Mouse (Mus musculus) liver, embryonic 14.5 days (tissue): ENCODE data around the gene Ndufs7. TPM values are rescaled to one million over a fixed set of nuclear protein-coding genes. Genes with fewer than 3 reads are reported as not detected.

Experiments
- ATAC-seq: fragments of 200-750 bp; cut with Nextera tagmentation; 2 replicates; pipeline ENCODE4 v1.8.0; 2017; ENCODE audit warnings: moderate number of reproducible peaks, mild to moderate bottlenecking, moderate library complexity; ENCODE audit not compliant: insufficient read depth
- DNase-seq, 3 experiments: peaks; one replicate each; pipeline ENCODE4 v3.0.0-alpha.2; 2012 to 2013; ENCODE audit warnings: low read depth in 3 of 3, low spot score in 3 of 3
- H3K27ac ChIP-seq: fragments of 300-500 bp; sonication (generic); 2 replicates; pipeline ENCODE4 v1.5.1; 2014; ENCODE audit warnings: moderate library complexity, mild to moderate bottlenecking, control low read depth, inconsistent platforms
- H3K27me3 ChIP-seq: fragments of 300-500 bp; sonication (generic); 2 replicates; pipeline ENCODE4 v1.6.1; 2014; ENCODE audit warnings: mild to moderate bottlenecking, low read length, moderate library complexity; ENCODE audit not compliant: control insufficient read depth, insufficient read depth
- H3K36me3 ChIP-seq: fragments of 300-500 bp; sonication (generic); replicated peaks from 2 replicates; pipeline ENCODE4 v1.6.1; 2014; ENCODE audit warnings: low read depth; ENCODE audit not compliant: control insufficient read depth, insufficient read depth
- H3K4me1 ChIP-seq, 2 experiments: fragments of 200-500 bp in 1 of 2; fragments of 300-500 bp in 1 of 2; sonication (generic) in 1 of 2; replicated peaks; 2 replicates each; pipeline ENCODE4 v1.6.1; 2012 to 2014; ENCODE audit warnings: antibody characterized with exemption in 1 of 2, inconsistent platforms in 1 of 2, low read length in 1 of 2; ENCODE audit not compliant: control insufficient read depth in 2 of 2, insufficient read depth in 2 of 2
- H3K4me2 ChIP-seq: fragments of 300-500 bp; sonication (generic); 2 replicates; pipeline ENCODE4 v1.6.1; 2014; ENCODE audit warnings: low read depth, mild to moderate bottlenecking, control low read depth, moderate library complexity
- H3K4me3 ChIP-seq, 2 experiments: fragments of 200-500 bp in 1 of 2; fragments of 300-500 bp in 1 of 2; sonication (generic) in 1 of 2; 2 replicates each; pipeline ENCODE4 v1.5.1; 2012 to 2014; ENCODE audit warnings: low read depth in 2 of 2, low read length in 2 of 2, mild to moderate bottlenecking in 2 of 2, control low read depth in 1 of 2, inconsistent platforms in 1 of 2, moderate library complexity in 1 of 2; ENCODE audit not compliant: insufficient read depth in 1 of 2
- H3K9ac ChIP-seq: fragments of 300-500 bp; sonication (generic); replicated peaks from 2 replicates; pipeline ENCODE4 v1.6.1; 2014; ENCODE audit warnings: mild to moderate bottlenecking, control low read depth, moderate library complexity
- H3K9me3 ChIP-seq: fragments of 300-500 bp; sonication (generic); 2 replicates; pipeline ENCODE4 v1.6.1; 2016; ENCODE audit warnings: low read length, mixed read lengths; ENCODE audit not compliant: control insufficient read depth
- CTCF ChIP-seq: IDR thresholded peaks from 2 replicates; pipeline ENCODE4 v1.5.1; 2016; ENCODE audit warnings: antibody characterized with exemption, low read depth, control low read depth
- EP300 ChIP-seq: IDR thresholded peaks from 2 replicates; pipeline ENCODE4 v1.6.1; 2016; ENCODE audit warnings: antibody characterized with exemption, low read depth
- WGBS: fragments of 180-500 bp; shearing (Covaris S2); extraction: QIAGEN DNeasy Blood & Tissue Kit; methylation state at CpG from one replicate; pipeline ENCODE4 v1.1.7; 2014; ENCODE audit not compliant: insufficient replicate concordance; 5-methylcytosine and 5-hydroxymethylcytosine counted together
- microRNA-seq: library from miRNA; unstranded; fragments of <30 nt; microRNA quantifications from one replicate; pipeline ENCODE4, GENCODE M21; 2016
- polyA plus RNA-seq, 2 experiments: library from polyadenylated mRNA; depleted of rRNA in 1 of 2; stranded (reverse) in 1 of 2; unstranded in 1 of 2; fragments of >200 nt; fragmentation: Nextera tagmentation in 1 of 2; extraction: Ambion mirVana in 1 of 2; gene quantifications; 2 replicates each; pipeline versions ENCODE4 v1.2.1 to v1.2.3; 2012 to 2014

Gene Ndufs7
- polyA plus RNA-seq, 2 experiments = 189 to 272 TPM

DNA sequence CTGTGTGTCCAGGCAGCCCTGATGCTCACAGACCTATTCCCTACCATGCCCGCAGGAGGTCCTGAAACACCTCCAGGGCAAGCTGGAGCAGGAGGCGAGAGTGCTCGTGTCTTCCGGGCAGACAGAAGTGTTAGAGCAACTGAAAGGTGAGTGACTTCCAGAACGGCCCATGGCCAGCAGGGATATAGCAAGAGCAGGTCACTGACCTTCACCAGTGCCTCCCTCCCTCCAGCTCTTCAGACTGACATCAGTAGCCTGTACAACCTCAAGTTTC lies 53.1 kb downstream of the Ndufs7 start:
- ATAC-seq (no peak), DNase-seq (no peak)
- WGBS = 58% methylated on average over 5 of the region's 5 CpGs
- Histone ChIP-seq H3K4me1 (no peaks in the 10 kb centered on the region), H3K36me3 (no peaks in the 10 kb centered on the region), H3K4me3 (no peak overlapping the region), H3K9me3 (no peaks in the 10 kb centered on the region), H3K9ac (no peak overlapping the region), H3K27ac (no peak overlapping the region), H3K4me2 (no peak overlapping the region), H3K27me3 (peaks cover 80% of the 10 kb centered on the region)
- TF ChIP-seq CTCF (no peak), EP300 (no peak)

DNA sequence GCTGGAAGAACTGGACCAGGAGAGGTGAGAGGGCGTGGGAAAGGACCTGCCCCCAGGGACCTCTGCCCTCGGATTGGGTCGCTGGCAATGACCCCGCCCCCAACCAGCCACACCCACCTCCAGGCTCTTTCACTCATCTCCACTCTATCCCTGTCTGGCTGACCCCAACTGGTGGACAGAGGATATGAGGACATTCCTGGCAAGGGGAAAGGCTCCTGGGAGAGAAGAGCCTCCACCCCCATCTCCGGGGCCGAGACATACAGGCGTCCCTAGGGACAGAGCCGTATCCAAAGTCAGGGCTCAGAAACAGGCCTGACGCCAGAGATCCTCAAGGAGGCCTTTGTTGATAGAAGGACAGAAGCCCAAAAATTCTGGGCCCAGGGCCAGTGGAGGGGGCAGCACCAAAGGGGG lies 53.6 kb downstream of the Ndufs7 start:
- WGBS = 25% methylated on average over 9 of the region's 9 CpGs
- Histone ChIP-seq H3K27ac (no peak overlapping the region), H3K4me3 (no peak overlapping the region), H3K27me3 (peaks cover 76% of the 10 kb centered on the region), H3K9ac (no peak overlapping the region), H3K9me3 (no peaks in the 10 kb centered on the region), H3K4me2 (no peak overlapping the region), H3K36me3 (no peaks in the 10 kb centered on the region), H3K4me1 (no peaks in the 10 kb centered on the region)
- TF ChIP-seq CTCF (no peak), EP300 (no peak)
- ATAC-seq (peak; percentile 22; the same call in 1 of the 2 replicates), DNase-seq (no peak)

DNA sequence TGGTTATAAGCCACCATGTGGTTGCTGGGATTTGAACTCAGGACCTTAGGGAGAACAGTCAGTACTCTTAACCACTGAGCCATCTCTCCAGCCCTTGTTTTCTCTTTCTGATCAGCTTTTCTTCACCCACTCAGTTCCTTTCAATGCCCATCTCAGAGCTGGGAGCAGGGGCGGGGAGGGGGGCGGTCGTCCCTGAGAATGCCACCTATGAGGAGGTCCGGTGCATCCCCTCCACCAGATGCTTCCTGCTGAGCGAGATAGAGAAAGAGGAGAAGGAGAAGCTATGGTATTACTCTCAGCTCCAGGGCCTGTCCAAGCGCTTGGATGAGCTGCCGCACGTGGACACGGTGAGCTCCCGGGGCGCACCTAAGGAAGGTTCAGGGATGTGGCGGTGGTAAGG lies 55.5 kb downstream of the Ndufs7 start:
- Histone ChIP-seq H3K36me3 (no peaks in the 10 kb centered on the region), H3K4me2 (peak overlapping the region; percentile 43; the same call in 1 of the 2 replicates), H3K4me3 (no peak overlapping the region), H3K27ac (no peak overlapping the region), H3K4me1 (no peaks in the 10 kb centered on the region), H3K9ac (no peak overlapping the region), H3K9me3 (no peaks in the 10 kb centered on the region), H3K27me3 (peaks cover 65% of the 10 kb centered on the region)
- 5% methylated on average over 12 of the region's 12 CpGs for WGBS
- ATAC-seq (no peak), DNase-seq (no peak)
- no peak for TF ChIP-seq CTCF

DNA sequence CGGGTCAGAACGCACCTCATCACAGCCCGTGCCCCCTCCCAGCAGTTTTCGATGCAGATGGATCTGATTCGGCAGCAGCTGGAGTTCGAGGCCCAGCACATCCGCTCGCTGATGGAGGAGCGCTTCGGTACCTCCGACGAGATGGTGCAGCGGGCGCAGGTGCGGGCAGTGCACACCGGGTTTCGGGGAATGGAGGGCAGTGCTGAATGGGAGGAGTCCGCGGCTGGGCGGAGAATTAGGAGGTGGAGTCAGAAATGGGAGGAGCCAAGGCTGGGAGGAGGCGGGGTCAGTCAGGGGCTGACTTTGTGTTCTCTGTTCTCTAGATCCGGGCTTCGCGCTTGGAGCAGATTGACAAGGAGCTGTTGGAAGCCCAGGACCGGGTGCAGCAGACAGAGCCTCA lies 55.9 kb downstream of the Ndufs7 start:
- Histone ChIP-seq H3K4me1 (no peaks in the 10 kb centered on the region), H3K4me3 (no peak overlapping the region), H3K27me3 (peaks cover 61% of the 10 kb centered on the region), H3K9ac (no peak overlapping the region), H3K9me3 (no peaks in the 10 kb centered on the region), H3K27ac (no peak overlapping the region), H3K4me2 (peak overlapping the region; percentile 43; the same call in 1 of the 2 replicates), H3K36me3 (no peaks in the 10 kb centered on the region)
- WGBS = 5% methylated on average over 25 of the region's 25 CpGs
- DNase-seq (no peak), ATAC-seq (peak; percentile 46; the same call in 1 of the 2 replicates)
- TF ChIP-seq EP300 = no peak
- TF ChIP-seq CTCF = no peak

Small RNAs within 50 kb of the gene (microRNA-seq; reads per million reads assigned to microRNA genes)
- 1.3 reads per million for gene Mir6911

Other genes with a start within 250 kb of the Ndufs7 start
- 17.5 and 20.9 TPM in 2 replicates for gene Arhgap45, start 232.5 kb upstream of the Ndufs7 start, polyA plus RNA-seq (2012; rRNA removed)
- 7.9 and 9.3 TPM in 2 replicates for gene Arhgap45, start 232.5 kb upstream of the Ndufs7 start, polyA plus RNA-seq (2014; fragmentation: Nextera tagmentation; extraction: Ambion mirVana)
- 77.0 and 121 TPM in 2 replicates for gene Polr2e, start 209.3 kb upstream of the Ndufs7 start, polyA plus RNA-seq (2012; rRNA removed)
- gene Polr2e, start 209.3 kb upstream of the Ndufs7 start, polyA plus RNA-seq (2014; fragmentation: Nextera tagmentation; extraction: Ambion mirVana) = 88.0 and 90.2 TPM in 2 replicates
- gene Gpx4, start 202.0 kb upstream of the Ndufs7 start, polyA plus RNA-seq (2012; rRNA removed) = 274 and 388 TPM in 2 replicates
- 705 and 724 TPM in 2 replicates for gene Gpx4, start 202.0 kb upstream of the Ndufs7 start, polyA plus RNA-seq (2014; fragmentation: Nextera tagmentation; extraction: Ambion mirVana)
- gene Sbno2, start 143.6 kb upstream of the Ndufs7 start, polyA plus RNA-seq (2012; rRNA removed) = 10.0 and 10.1 TPM in 2 replicates
- 6.6 and 7.6 TPM in 2 replicates for gene Sbno2, start 143.6 kb upstream of the Ndufs7 start, polyA plus RNA-seq (2014; fragmentation: Nextera tagmentation; extraction: Ambion mirVana)
- gene Stk11, start 133.3 kb upstream of the Ndufs7 start, polyA plus RNA-seq (2012; rRNA removed) = 80.5 and 88.8 TPM in 2 replicates
- 17.4 and 18.9 TPM in 2 replicates for gene Stk11, start 133.3 kb upstream of the Ndufs7 start, polyA plus RNA-seq (2014; fragmentation: Nextera tagmentation; extraction: Ambion mirVana)
- gene Atp5d, start 110.5 kb upstream of the Ndufs7 start, polyA plus RNA-seq (2012; rRNA removed) = 196 and 211 TPM in 2 replicates
- 249 and 270 TPM in 2 replicates for gene Atp5d, start 110.5 kb upstream of the Ndufs7 start, polyA plus RNA-seq (2014; fragmentation: Nextera tagmentation; extraction: Ambion mirVana)
- 1.8 and 2.2 TPM in 2 replicates for gene Cbarp, start 108.3 kb upstream of the Ndufs7 start, polyA plus RNA-seq (2012; rRNA removed)
- gene Cbarp, start 108.3 kb upstream of the Ndufs7 start, polyA plus RNA-seq (2014; fragmentation: Nextera tagmentation; extraction: Ambion mirVana) = 0.42 and 1.1 TPM in 2 replicates
- 9.1 and 10.3 TPM in 2 replicates for gene Midn, start 100.8 kb upstream of the Ndufs7 start, polyA plus RNA-seq (2012; rRNA removed)
- 5.1 and 5.7 TPM in 2 replicates for gene Midn, start 100.8 kb upstream of the Ndufs7 start, polyA plus RNA-seq (2014; fragmentation: Nextera tagmentation; extraction: Ambion mirVana)
- 19.4 and 19.8 TPM in 2 replicates for gene Cirbp, start 83.1 kb upstream of the Ndufs7 start, polyA plus RNA-seq (2012; rRNA removed)
- gene Cirbp, start 83.1 kb upstream of the Ndufs7 start, polyA plus RNA-seq (2014; fragmentation: Nextera tagmentation; extraction: Ambion mirVana) = 10.1 and 10.7 TPM in 2 replicates
- gene 1600002K03Rik, start 76.2 kb upstream of the Ndufs7 start, polyA plus RNA-seq (2012; rRNA removed) = 6.8 and 6.9 TPM in 2 replicates
- 10.6 and 13.2 TPM in 2 replicates for gene 1600002K03Rik, start 76.2 kb upstream of the Ndufs7 start, polyA plus RNA-seq (2014; fragmentation: Nextera tagmentation; extraction: Ambion mirVana)
- gene Efna2, start 69.6 kb upstream of the Ndufs7 start, polyA plus RNA-seq (2012; rRNA removed) = 0.40 and 0.47 TPM in 2 replicates
- gene Efna2, start 69.6 kb upstream of the Ndufs7 start, polyA plus RNA-seq (2014; fragmentation: Nextera tagmentation; extraction: Ambion mirVana) = 0.51 and 0.52 TPM in 2 replicates
- gene Mum1, start 22.7 kb upstream of the Ndufs7 start, polyA plus RNA-seq (2012; rRNA removed) = 12.9 and 18.8 TPM in 2 replicates
- gene Mum1, start 22.7 kb upstream of the Ndufs7 start, polyA plus RNA-seq (2014; fragmentation: Nextera tagmentation; extraction: Ambion mirVana) = 13.2 and 13.8 TPM in 2 replicates
- gene Gamt, start 11.9 kb downstream of the Ndufs7 start, polyA plus RNA-seq (2012; rRNA removed) = 36.5 and 41.4 TPM in 2 replicates
- 64.9 and 67.9 TPM in 2 replicates for gene Gamt, start 11.9 kb downstream of the Ndufs7 start, polyA plus RNA-seq (2014; fragmentation: Nextera tagmentation; extraction: Ambion mirVana)
- 54.8 and 75.9 TPM in 2 replicates for gene Dazap1, start 12.4 kb downstream of the Ndufs7 start, polyA plus RNA-seq (2012; rRNA removed)
- 20.4 and 22.7 TPM in 2 replicates for gene Dazap1, start 12.4 kb downstream of the Ndufs7 start, polyA plus RNA-seq (2014; fragmentation: Nextera tagmentation; extraction: Ambion mirVana)
- 2,043 and 2,097 TPM in 2 replicates for gene Rps15, start 43.3 kb downstream of the Ndufs7 start, polyA plus RNA-seq (2012; rRNA removed)
- 805 and 809 TPM in 2 replicates for gene Rps15, start 43.3 kb downstream of the Ndufs7 start, polyA plus RNA-seq (2014; fragmentation: Nextera tagmentation; extraction: Ambion mirVana)
- 0.04 and 0.16 TPM in 2 replicates for gene Apc2, start 46.9 kb downstream of the Ndufs7 start, polyA plus RNA-seq (2012; rRNA removed)
- gene Apc2, start 46.9 kb downstream of the Ndufs7 start, polyA plus RNA-seq (2014; fragmentation: Nextera tagmentation; extraction: Ambion mirVana) = 0.04 TPM in 1 of 2 replicates, not detected in the other
- gene 2310011J03Rik, start 71.4 kb downstream of the Ndufs7 start, polyA plus RNA-seq (2012; rRNA removed) = 24.3 and 24.7 TPM in 2 replicates
- 29.4 and 29.5 TPM in 2 replicates for gene 2310011J03Rik, start 71.4 kb downstream of the Ndufs7 start, polyA plus RNA-seq (2014; fragmentation: Nextera tagmentation; extraction: Ambion mirVana)
- 6.6 and 7.2 TPM in 2 replicates for gene Pcsk4, start 80.4 kb downstream of the Ndufs7 start, polyA plus RNA-seq (2012; rRNA removed)
- gene Pcsk4, start 80.4 kb downstream of the Ndufs7 start, polyA plus RNA-seq (2014; fragmentation: Nextera tagmentation; extraction: Ambion mirVana) = 3.1 and 3.2 TPM in 2 replicates
- gene Reep6, start 80.8 kb downstream of the Ndufs7 start, polyA plus RNA-seq (2012; rRNA removed) = 23.6 and 29.2 TPM in 2 replicates
- 55.3 and 59.5 TPM in 2 replicates for gene Reep6, start 80.8 kb downstream of the Ndufs7 start, polyA plus RNA-seq (2014; fragmentation: Nextera tagmentation; extraction: Ambion mirVana)
- 1.9 and 2.1 TPM in 2 replicates for gene Adamtsl5, start 99.3 kb downstream of the Ndufs7 start, polyA plus RNA-seq (2012; rRNA removed)
- 1.3 TPM in 2 replicates for gene Adamtsl5, start 99.3 kb downstream of the Ndufs7 start, polyA plus RNA-seq (2014; fragmentation: Nextera tagmentation; extraction: Ambion mirVana)
- gene Plk5, start 107.3 kb downstream of the Ndufs7 start, polyA plus RNA-seq (2012; rRNA removed) = 0.08 and 0.10 TPM in 2 replicates
- gene Plk5, start 107.3 kb downstream of the Ndufs7 start, polyA plus RNA-seq (2014; fragmentation: Nextera tagmentation; extraction: Ambion mirVana) = 0.09 TPM in 1 of 2 replicates, not detected in the other
- gene Mex3d, start 138.5 kb downstream of the Ndufs7 start, polyA plus RNA-seq (2012; rRNA removed) = 3.2 and 3.3 TPM in 2 replicates
- gene Mex3d, start 138.5 kb downstream of the Ndufs7 start, polyA plus RNA-seq (2014; fragmentation: Nextera tagmentation; extraction: Ambion mirVana) = 0.55 and 1.1 TPM in 2 replicates
- gene Mbd3, start 150.4 kb downstream of the Ndufs7 start, polyA plus RNA-seq (2012; rRNA removed) = 66.7 and 79.5 TPM in 2 replicates
- gene Mbd3, start 150.4 kb downstream of the Ndufs7 start, polyA plus RNA-seq (2014; fragmentation: Nextera tagmentation; extraction: Ambion mirVana) = 43.7 and 44.3 TPM in 2 replicates
- gene Uqcr11, start 157.7 kb downstream of the Ndufs7 start, polyA plus RNA-seq (2012; rRNA removed) = 359 and 571 TPM in 2 replicates
- gene Uqcr11, start 157.7 kb downstream of the Ndufs7 start, polyA plus RNA-seq (2014; fragmentation: Nextera tagmentation; extraction: Ambion mirVana) = 729 and 738 TPM in 2 replicates
- gene Tcf3, start 184.5 kb downstream of the Ndufs7 start, polyA plus RNA-seq (2012; rRNA removed) = 54.7 and 74.7 TPM in 2 replicates
- gene Tcf3, start 184.5 kb downstream of the Ndufs7 start, polyA plus RNA-seq (2014; fragmentation: Nextera tagmentation; extraction: Ambion mirVana) = 41.9 and 55.4 TPM in 2 replicates
- gene Onecut3, start 245.7 kb downstream of the Ndufs7 start, polyA plus RNA-seq (2012; rRNA removed) = 0.02 TPM in 2 replicates
- not detected in 2 replicates for gene Onecut3, start 245.7 kb downstream of the Ndufs7 start, polyA plus RNA-seq (2014; fragmentation: Nextera tagmentation; extraction: Ambion mirVana)